ENCODE assay signal across 21 mouse cellular contexts in the genomic region with DNA sequence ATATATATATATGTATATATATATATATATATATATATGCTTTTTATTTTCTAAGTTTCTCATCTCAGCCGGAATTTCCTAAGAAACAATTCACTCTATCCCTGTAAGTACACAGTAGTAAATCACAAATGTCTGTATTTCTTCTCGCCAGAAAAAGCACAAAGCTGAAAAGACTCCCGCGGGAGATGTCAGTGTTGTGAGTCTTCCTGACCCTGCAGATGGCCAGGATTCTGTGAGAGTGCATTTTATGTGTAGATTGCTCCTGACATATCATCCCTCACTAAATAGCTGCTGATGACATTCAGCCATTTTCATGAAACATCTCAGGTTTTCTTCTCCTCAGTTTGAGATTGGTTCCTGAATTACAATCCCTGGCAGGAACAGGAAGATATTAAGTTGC.
A peak's percentile ranks its signal among the peaks of the same experiment; 100 is the strongest.
DNase-seq lines count a peak whose midpoint lies in the region; ATAC-seq and TF ChIP-seq lines count a peak whose summit lies in the region.
"Had no signal": no experiment of that assay in that cellular context is flagged by ENCODE, and none has a peak within 500 bp of the region (broad histone marks: within the 10 kb centered on the region; RNA-seq: fewer than 3 reads in every experiment).

No protein-coding gene starts in this region.

- H3K27ac ChIP-seq in hindbrain, postnatal 0 days: 0 out of 2 replicates have a peak overlapping the region, but pooled peaks have one; percentile 8
- H3K27ac ChIP-seq in hindbrain, embryonic 12.5 days: no peak overlapping the region; the same call in 1 of the 2 replicates
- no peak overlapping the region for H3K27ac ChIP-seq in midbrain, postnatal 0 days (ENCODE audit: low read depth, low read length)
- H3K27ac ChIP-seq in midbrain, embryonic 13.5 days: no peak overlapping the region
- H3K27ac ChIP-seq in forebrain, embryonic 15.5 days (replicated peaks): no peak overlapping the region
- no peak overlapping the region for H3K27ac ChIP-seq in heart, embryonic 11.5 days (ENCODE audit: low read depth, low read length)
- H3K27ac ChIP-seq: embryonic facial prominence, embryonic 13.5 days; neural tube, embryonic 13.5 days had no signal

- H3K4me3 ChIP-seq in hindbrain, postnatal 0 days (ENCODE audit: low read length): no peak overlapping the region
- H3K4me3 ChIP-seq in hindbrain, embryonic 12.5 days: no peak overlapping the region
- no peak overlapping the region for H3K4me3 ChIP-seq in midbrain, postnatal 0 days (ENCODE audit: low read depth, low read length)
- H3K4me3 ChIP-seq in midbrain, embryonic 13.5 days (replicated peaks): no peak overlapping the region
- H3K4me3 ChIP-seq in forebrain, embryonic 15.5 days: no peak overlapping the region
- no peak overlapping the region for H3K4me3 ChIP-seq in heart, embryonic 11.5 days (ENCODE audit: low read depth, low read length)
- H3K4me3 ChIP-seq: embryonic facial prominence, embryonic 13.5 days; heart, embryonic 12.5 days; neural tube, embryonic 13.5 days had no signal

- TF ChIP-seq CTCF in hindbrain, postnatal 0 days (IDR thresholded peaks at IDR 0.05; ENCODE audit: low read depth): no peak
- TF ChIP-seq CTCF in midbrain, postnatal 0 days (IDR thresholded peaks at IDR 0.05): no peak
- no peak for TF ChIP-seq CTCF in brain, embryonic 14.5 days (IDR thresholded peaks at IDR 0.05; ENCODE audit: borderline replicate concordance, extremely low read depth, insufficient read depth, insufficient read length)

- 38% methylated on average over 4 of the region's 4 CpGs for WGBS in hindbrain, postnatal 0 days
- 44% methylated on average over 4 of the region's 4 CpGs for WGBS in hindbrain, embryonic 12.5 days
- WGBS in midbrain, postnatal 0 days: 60% methylated on average over 4 of the region's 4 CpGs
- 59% methylated on average over 4 of the region's 4 CpGs for WGBS in midbrain, embryonic 13.5 days
- WGBS in forebrain, embryonic 15.5 days: 63% methylated on average over 4 of the region's 4 CpGs
- 73% methylated on average over 4 of the region's 4 CpGs for WGBS in heart, embryonic 11.5 days (ENCODE audit: insufficient replicate concordance)

- no peak; the same call in 1 of the 2 replicates for ATAC-seq in hindbrain, postnatal 0 days
- ATAC-seq in hindbrain, embryonic 12.5 days (ENCODE audit: low FRiP score): no peak
- no peak for ATAC-seq in midbrain, postnatal 0 days (ENCODE audit: low FRiP score)
- ATAC-seq in midbrain, embryonic 13.5 days: no peak
- no peak for ATAC-seq in forebrain, embryonic 15.5 days (replicated peaks)
- ATAC-seq in heart, embryonic 11.5 days (replicated peaks; ENCODE audit: insufficient number of reproducible peaks, low FRiP score, low TSS enrichment): no peak
- ATAC-seq: activated CD4-positive, CD25-positive, alpha-beta regulatory T cell, adult 4 months; forebrain, embryonic 16.5 days had no signal

- no peak overlapping the region for H3K4me2 ChIP-seq in hindbrain, postnatal 0 days (ENCODE audit: low read depth, low read length)
- no peak overlapping the region for H3K4me2 ChIP-seq in hindbrain, embryonic 12.5 days (replicated peaks)
- H3K4me2 ChIP-seq in midbrain, postnatal 0 days (ENCODE audit: low read depth, low read length, poor library complexity, severe bottlenecking): no peak overlapping the region
- H3K4me2 ChIP-seq in midbrain, embryonic 13.5 days (replicated peaks): no peak overlapping the region
- no peak overlapping the region for H3K4me2 ChIP-seq in forebrain, embryonic 15.5 days (replicated peaks)
- no peak overlapping the region for H3K4me2 ChIP-seq in heart, embryonic 11.5 days
- H3K4me2 ChIP-seq: embryonic facial prominence, embryonic 13.5 days; heart, embryonic 12.5 days; neural tube, embryonic 13.5 days had no signal

- no peaks in the 10 kb centered on the region for H3K27me3 ChIP-seq in hindbrain, postnatal 0 days (ENCODE audit: insufficient read depth, low read length)
- no peaks in the 10 kb centered on the region for H3K27me3 ChIP-seq in hindbrain, embryonic 12.5 days
- H3K27me3 ChIP-seq in midbrain, postnatal 0 days (ENCODE audit: insufficient read depth, low read length): no peaks in the 10 kb centered on the region
- no peaks in the 10 kb centered on the region for H3K27me3 ChIP-seq in midbrain, embryonic 13.5 days
- no peaks in the 10 kb centered on the region for H3K27me3 ChIP-seq in forebrain, embryonic 15.5 days
- H3K27me3 ChIP-seq in heart, embryonic 11.5 days (ENCODE audit: control insufficient read depth, insufficient read depth, low read length): no peaks in the 10 kb centered on the region
- H3K27me3 ChIP-seq: embryonic facial prominence, embryonic 13.5 days; heart, embryonic 12.5 days; neural tube, embryonic 13.5 days had no signal

- TF ChIP-seq POLR2A in brain, embryonic 14.5 days (IDR thresholded peaks at IDR 0.05; ENCODE audit: borderline replicate concordance, extremely low read depth, insufficient read depth, insufficient read length, poor library complexity, severe bottlenecking): no peak

- H3K4me1 ChIP-seq in hindbrain, postnatal 0 days (ENCODE audit: insufficient read depth, low read length): no peaks in the 10 kb centered on the region
- no peaks in the 10 kb centered on the region for H3K4me1 ChIP-seq in hindbrain, embryonic 12.5 days
- no peaks in the 10 kb centered on the region for H3K4me1 ChIP-seq in midbrain, postnatal 0 days (ENCODE audit: insufficient read depth, low read length)
- 0 out of 2 replicates have a peak, but pooled peaks cover 4% of the 10 kb centered on the region for H3K4me1 ChIP-seq in midbrain, embryonic 13.5 days (replicated peaks)
- no peaks in the 10 kb centered on the region for H3K4me1 ChIP-seq in forebrain, embryonic 15.5 days
- H3K4me1 ChIP-seq in heart, embryonic 11.5 days (ENCODE audit: control insufficient read depth, insufficient read depth, low read length): no peaks in the 10 kb centered on the region
- H3K4me1 ChIP-seq: embryonic facial prominence, embryonic 13.5 days; heart, embryonic 12.5 days had no signal

- no peaks in the 10 kb centered on the region for H3K36me3 ChIP-seq in hindbrain, postnatal 0 days (ENCODE audit: insufficient read depth, low read length)
- H3K36me3 ChIP-seq in hindbrain, embryonic 12.5 days: no peaks in the 10 kb centered on the region
- no peaks in the 10 kb centered on the region for H3K36me3 ChIP-seq in midbrain, postnatal 0 days (ENCODE audit: insufficient read depth, low read length)
- no peaks in the 10 kb centered on the region for H3K36me3 ChIP-seq in midbrain, embryonic 13.5 days
- H3K36me3 ChIP-seq in forebrain, embryonic 15.5 days: no peaks in the 10 kb centered on the region
- no peaks in the 10 kb centered on the region for H3K36me3 ChIP-seq in heart, embryonic 11.5 days (ENCODE audit: control insufficient read depth, insufficient read depth, low read length)
- H3K36me3 ChIP-seq: embryonic facial prominence, embryonic 13.5 days; heart, embryonic 12.5 days; neural tube, embryonic 13.5 days had no signal

- DNase-seq in hindbrain, postnatal 0 days (ENCODE audit: low spot score): peak; percentile 67
- peak; percentile 70 for DNase-seq in midbrain, postnatal 0 days (ENCODE audit: low spot score)
- DNase-seq in brain, embryonic 14.5 days (ENCODE audit: low read depth): peak; percentile 58
- DNase-seq in mesoderm, embryonic 11.5 days (ENCODE audit: low read depth, low spot score): peak; percentile 75
- DNase-seq: adrenal gland, postnatal 14 days; cerebellum, adult 18-20 months; cerebellum, postnatal 36 days; heart, postnatal 14 days; kidney, adult 8-10 months; liver; lung, postnatal 10 days; right cerebral cortex, postnatal 25 days had no signal

- H3K9ac ChIP-seq in hindbrain, postnatal 0 days (replicated peaks; ENCODE audit: low read length): no peak overlapping the region
- no peak overlapping the region for H3K9ac ChIP-seq in hindbrain, embryonic 12.5 days
- H3K9ac ChIP-seq in midbrain, postnatal 0 days (replicated peaks; ENCODE audit: low read length, poor library complexity, severe bottlenecking): no peak overlapping the region
- no peak overlapping the region for H3K9ac ChIP-seq in midbrain, embryonic 13.5 days (replicated peaks)
- H3K9ac ChIP-seq in forebrain, embryonic 15.5 days (replicated peaks): no peak overlapping the region
- no peak overlapping the region for H3K9ac ChIP-seq in heart, embryonic 11.5 days (ENCODE audit: low read depth, low read length)
- H3K9ac ChIP-seq: embryonic facial prominence, embryonic 13.5 days; heart, embryonic 12.5 days; neural tube, embryonic 13.5 days had no signal

- no peaks in the 10 kb centered on the region for H3K9me3 ChIP-seq in hindbrain, postnatal 0 days (ENCODE audit: low read length)
- no peaks in the 10 kb centered on the region for H3K9me3 ChIP-seq in hindbrain, embryonic 12.5 days (replicated peaks)
- H3K9me3 ChIP-seq in midbrain, postnatal 0 days (ENCODE audit: low read length): no peaks in the 10 kb centered on the region
- H3K9me3 ChIP-seq in midbrain, embryonic 13.5 days: no peaks in the 10 kb centered on the region
- no peaks in the 10 kb centered on the region for H3K9me3 ChIP-seq in forebrain, embryonic 15.5 days
- H3K9me3 ChIP-seq in heart, embryonic 11.5 days (replicated peaks; ENCODE audit: control insufficient read depth, low read length): no peaks in the 10 kb centered on the region
- H3K9me3 ChIP-seq: embryonic facial prominence, embryonic 13.5 days; neural tube, embryonic 13.5 days had no signal
